ENCODE assay signal across 13 mouse cellular contexts in the genomic region with DNA sequence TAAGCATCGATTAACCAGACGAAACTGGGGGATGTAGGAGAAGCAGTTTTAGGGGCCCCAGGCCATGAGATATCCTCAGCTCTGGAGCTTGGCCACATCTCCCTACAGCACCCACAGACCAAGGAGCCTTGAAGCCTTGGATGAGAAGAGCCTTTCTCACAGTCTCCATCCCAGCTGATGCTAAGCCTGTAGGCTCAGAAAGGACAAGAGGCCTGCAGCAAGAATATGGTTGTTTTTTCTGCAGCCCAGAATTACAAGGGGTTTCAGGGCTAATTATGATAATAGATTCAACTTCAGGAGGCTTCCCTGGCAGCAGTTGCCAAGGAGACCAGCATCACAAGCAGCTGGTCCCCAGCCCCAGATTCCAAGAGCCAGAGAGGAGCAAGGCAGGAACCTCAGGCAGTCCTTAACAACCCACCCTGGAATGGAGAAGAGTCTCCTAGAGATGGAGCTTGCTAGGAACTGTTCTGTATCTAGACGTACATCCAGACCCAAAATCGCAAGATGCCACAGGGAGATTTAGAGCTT. TPM values are rescaled to one million over a fixed set of nuclear protein-coding genes. Genes with fewer than 3 reads are reported as not detected.
DNase-seq lines count a peak whose midpoint lies in the region; ATAC-seq and TF ChIP-seq lines count a peak whose summit lies in the region.
"Had no signal": no experiment of that assay in that cellular context is flagged by ENCODE, and none has a peak within 500 bp of the region (broad histone marks: within the 10 kb centered on the region; RNA-seq: fewer than 3 reads in every experiment).

No protein-coding gene starts in this region.

- no peak for TF ChIP-seq POLR2A in cerebellum, adult 2 months (IDR thresholded peaks at IDR 0.05; ENCODE audit: borderline replicate concordance, insufficient read depth, low read length)
- no peak for TF ChIP-seq POLR2A in kidney, adult 2 months (IDR thresholded peaks at IDR 0.05; ENCODE audit: low read depth, low read length)

- H3K27me3 ChIP-seq in cerebellum, adult 2 months (ENCODE audit: control insufficient read depth, insufficient read depth, low read length) = no peaks in the 10 kb centered on the region
- no peaks in the 10 kb centered on the region for H3K27me3 ChIP-seq in hindbrain, postnatal 0 days (ENCODE audit: insufficient read depth, low read length)
- H3K27me3 ChIP-seq in kidney, adult 2 months (replicated peaks; ENCODE audit: control insufficient read depth, insufficient read depth, low read length) = no peaks in the 10 kb centered on the region

- no peak for TF ChIP-seq CTCF in cerebellum, adult 2 months (IDR thresholded peaks at IDR 0.05; ENCODE audit: borderline replicate concordance, insufficient read depth, low read depth, low read length)
- no peak for TF ChIP-seq CTCF in hindbrain, postnatal 0 days (IDR thresholded peaks at IDR 0.05; ENCODE audit: low read depth)
- TF ChIP-seq CTCF in kidney, adult 2 months (conservative IDR thresholded peaks at IDR 0.05; ENCODE audit: insufficient read depth, insufficient read length, low read depth, low read length) = no peak

- peak; percentile 46; the same call in 1 of the 2 replicates for ATAC-seq in hindbrain, postnatal 0 days
- ATAC-seq: liver, postnatal 0 days had no signal

- 70% methylated on average over 4 of the region's 4 CpGs for WGBS in cerebellum, adult 2 months
- 53% methylated on average over 4 of the region's 4 CpGs for WGBS in hindbrain, postnatal 0 days
- 86% methylated on average over 4 of the region's 4 CpGs for WGBS in kidney, adult 2 months

- H3K4me1 ChIP-seq in cerebellum, adult 2 months (ENCODE audit: control insufficient read depth, insufficient read depth, low read length) = peaks cover 54% of the 10 kb centered on the region
- peaks cover 19% of the 10 kb centered on the region for H3K4me1 ChIP-seq in hindbrain, postnatal 0 days (ENCODE audit: insufficient read depth, low read length)
- no peaks in the 10 kb centered on the region for H3K4me1 ChIP-seq in kidney, adult 2 months (ENCODE audit: control insufficient read depth, insufficient read depth, low read length)

- DNase-seq in cerebellum, adult 2 months = no peak
- no peak for DNase-seq in cerebellum, adult 9-10 months
- peak; percentile 83 to 90 for DNase-seq in right cerebral cortex, postnatal 10 days (ENCODE audit: low spot score in 2 of 2)
- DNase-seq in right cerebral cortex, postnatal 25 days = no peak
- DNase-seq in hindbrain, postnatal 0 days (ENCODE audit: low spot score) = peak; percentile 61
- peak; percentile 59 for DNase-seq in retina, postnatal 1 day
- DNase-seq in kidney, adult 2 months = no peak
- no peak for DNase-seq in gastrocnemius, postnatal 36 days
- DNase-seq: heart, adult 18-20 months; kidney, postnatal 14 days; liver, postnatal 0 days had no signal

- no peak overlapping the region for H3K4me2 ChIP-seq in hindbrain, postnatal 0 days (ENCODE audit: low read depth, low read length)

- intact Hi-C loops in gastrocnemius, postnatal 36 days (cut with DNase I) = no loop called here

- H3K36me3 ChIP-seq in hindbrain, postnatal 0 days (ENCODE audit: insufficient read depth, low read length) = no peaks in the 10 kb centered on the region
- no peaks in the 10 kb centered on the region for H3K36me3 ChIP-seq in kidney, adult 2 months (ENCODE audit: control insufficient read depth, insufficient read depth, low read length)

- no peaks in the 10 kb centered on the region for H3K9me3 ChIP-seq in hindbrain, postnatal 0 days (ENCODE audit: low read length)
- H3K9me3 ChIP-seq: megakaryocyte, embryonic 14.5 days had no signal

- H3K4me3 ChIP-seq in cerebellum, adult 2 months (replicated peaks; ENCODE audit: insufficient read depth, low read depth, low read length) = no peak overlapping the region
- no peak overlapping the region for H3K4me3 ChIP-seq in hindbrain, postnatal 0 days (ENCODE audit: low read length)
- H3K4me3 ChIP-seq in kidney, adult 2 months (ENCODE audit: insufficient read depth, low read depth, low read length) = no peak overlapping the region
- H3K4me3 ChIP-seq: megakaryocyte, embryonic 14.5 days had no signal

- H3K27ac ChIP-seq in cerebellum, adult 2 months (ENCODE audit: insufficient read depth, low read length) = peak overlapping the region; percentile 31; the same call in 1 of the 2 replicates
- H3K27ac ChIP-seq in hindbrain, postnatal 0 days = peak overlapping the region; percentile 45; the same call in 1 of the 2 replicates
- H3K27ac ChIP-seq in kidney, adult 2 months (ENCODE audit: insufficient read depth, low read depth, low read length) = no peak overlapping the region

- no peak overlapping the region for H3K9ac ChIP-seq in hindbrain, postnatal 0 days (replicated peaks; ENCODE audit: low read length)
- H3K9ac ChIP-seq: liver, postnatal 0 days had no signal

RNA-seq across cellular contexts. Expression of gene Kcnq2, which starts 14.1 kb away (rescaled TPM):
- 115 and 125 TPM in 2 replicates for polyA plus RNA-seq in cerebellum, adult 2 months (2012; rRNA removed)
- total RNA-seq in hindbrain, postnatal 0 days (2014; rRNA removed) = 128 and 142 TPM in 2 replicates
- polyA plus RNA-seq in hindbrain, postnatal 0 days (2015; fragmentation: Nextera tagmentation; extraction: Ambion mirVana) = 32.3 and 34.6 TPM in 2 replicates
- 0.05 and 0.31 TPM in 2 replicates for polyA plus RNA-seq in kidney, adult 2 months (2012; rRNA removed)
- total RNA-seq in gastrocnemius, postnatal 36 days (2021) = not detected
- polyA plus RNA-seq: liver, postnatal 0 days had no signal

RNA-seq across cellular contexts. Expression of gene Eef1a2, which starts 35.8 kb away (rescaled TPM):
- polyA plus RNA-seq in cerebellum, adult 2 months (2012; rRNA removed) = 1,226 and 1,413 TPM in 2 replicates
- total RNA-seq in hindbrain, postnatal 0 days (2014; rRNA removed) = 304 and 351 TPM in 2 replicates
- polyA plus RNA-seq in hindbrain, postnatal 0 days (2015; fragmentation: Nextera tagmentation; extraction: Ambion mirVana) = 24.7 and 26.7 TPM in 2 replicates
- 0.92 and 18.7 TPM in 2 replicates for polyA plus RNA-seq in kidney, adult 2 months (2012; rRNA removed)
- 1,000 to 10,000 TPM; 2,073 to 2,141 TPM for total RNA-seq in gastrocnemius, postnatal 36 days (2021)
- total RNA-seq: common myeloid progenitor, adult 5-6 weeks had no signal
- polyA plus RNA-seq: liver, postnatal 0 days had no signal

Comparison
In these comparisons a context has a peak if more than half of its experiments do, and no peak if none do; other contexts are left out.
1. DNase-seq: peak in right cerebral cortex, postnatal 10 days (2 of 2), hindbrain, postnatal 0 days (single experiment) and retina, postnatal 1 day (single experiment); none in cerebellum, adult 2 months (0 of 2), cerebellum, adult 9-10 months (single experiment), right cerebral cortex, postnatal 25 days (single experiment), kidney, adult 2 months (single experiment) and gastrocnemius, postnatal 36 days (0 of 2).
2. RNA of gene Kcnq2, which starts 14.1 kb away (polyA plus RNA-seq): 115 to 125 TPM in cerebellum, adult 2 months and 32.3 to 34.6 TPM in hindbrain, postnatal 0 days; 0.05 to 0.31 TPM in kidney, adult 2 months; every median in the first group is over 10 times any median in the second.
3. RNA of gene Eef1a2, which starts 35.8 kb away (polyA plus RNA-seq): 1,226 to 1,413 TPM in cerebellum, adult 2 months; 24.7 to 26.7 TPM in hindbrain, postnatal 0 days and 0.92 to 18.7 TPM in kidney, adult 2 months; every median in the first group is over 10 times any median in the second.